Mouse (Mus musculus) gastrocnemius, adult 2 months (tissue): ENCODE results near the gene Pth1r. TPM values are rescaled to one million over a fixed set of nuclear protein-coding genes. Genes with fewer than 3 reads are reported as not detected.
"Not testable (repeated sequence)": the region's sequence is repeated elsewhere in the genome, so short reads cannot be mapped to it uniquely, and the experiment has no call there.

ENCODE experiments used
- DNase-seq: peaks from one replicate; pipeline ENCODE4 v3.0.0; 2022
- H3K27ac ChIP-seq: fragments of 200-600 bp; 2 replicates; pipeline ENCODE4 v1.8.1; 2022; ENCODE audit warnings: mild to moderate bottlenecking
- H3K4me3 ChIP-seq: fragments of 200-600 bp; 2 replicates; pipeline ENCODE4 v1.8.1; 2022; ENCODE audit warnings: mild to moderate bottlenecking, moderate library complexity
- CTCF ChIP-seq: fragments of 200-600 bp; IDR thresholded peaks from 2 replicates; pipeline ENCODE4 v1.8.1; 2022; ENCODE audit warnings: antibody characterized with exemption, mild to moderate bottlenecking, moderate library complexity
- intact Hi-C: fragments of 180-260 bp; cut with DNase I; formaldehyde crosslinking; loops from one replicate; pipeline ENCODE4 v1.15.1; 2025
- total RNA-seq, 2 experiments: library from RNA; stranded (reverse); gene quantifications; 2 replicates each; pipeline ENCODE4 v1.2.3; 2021

The Pth1r gene
- total RNA-seq, 2 experiments from 2014 or later, result 0.99 to 1.3 TPM

DNA sequence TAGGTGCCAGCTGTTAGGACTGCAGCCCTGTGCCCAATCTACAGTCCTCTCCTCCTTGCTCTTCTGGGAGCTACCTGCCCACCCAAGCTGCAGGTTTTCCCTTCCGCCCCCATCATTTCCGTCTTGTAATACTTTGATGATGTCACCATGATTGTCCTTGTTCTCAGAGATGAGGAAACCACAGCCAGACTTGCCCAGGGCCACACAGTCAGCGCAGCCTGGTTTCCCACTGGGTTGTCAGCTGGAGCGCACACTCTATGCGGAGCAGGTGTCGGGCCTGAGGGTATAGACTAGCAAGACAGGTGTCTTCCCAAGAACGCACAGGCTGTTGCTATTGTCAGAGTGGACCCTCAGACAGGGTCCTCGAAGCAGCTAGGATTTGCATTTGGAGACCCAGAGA is 61.8 kb downstream of the Pth1r start:
- TF ChIP-seq CTCF, result no peak
- intact Hi-C loops, result loop anchor here (5.0 kb wide), 1 partner anchor 33 kb away; the partner anchor contains the start of gene Nbeal2

GRCm38 (mm10) chr9:110684100-110684831 is 62.7 kb downstream of the Pth1r start:
- intact Hi-C loops, result no loop called here
- Histone ChIP-seq H3K27ac (peak overlapping the region; percentile 84), H3K4me3 (0 out of 2 replicates have a peak overlapping the region, but pooled peaks have one; percentile 7)
- peak; percentile 61 for DNase-seq
- no peak for TF ChIP-seq CTCF

More for the DNA sequence above, 61.8 kb downstream of the Pth1r start:
- Histone ChIP-seq H3K4me3 (no peak overlapping the region), H3K27ac (peak overlapping the region; percentile 84)
- no peak for DNase-seq

- TF ChIP-seq CTCF, result no peak
These were observed 63.3 kb downstream of the Pth1r start for GRCm38 (mm10) chr9:110683574-110684099.

DNA sequence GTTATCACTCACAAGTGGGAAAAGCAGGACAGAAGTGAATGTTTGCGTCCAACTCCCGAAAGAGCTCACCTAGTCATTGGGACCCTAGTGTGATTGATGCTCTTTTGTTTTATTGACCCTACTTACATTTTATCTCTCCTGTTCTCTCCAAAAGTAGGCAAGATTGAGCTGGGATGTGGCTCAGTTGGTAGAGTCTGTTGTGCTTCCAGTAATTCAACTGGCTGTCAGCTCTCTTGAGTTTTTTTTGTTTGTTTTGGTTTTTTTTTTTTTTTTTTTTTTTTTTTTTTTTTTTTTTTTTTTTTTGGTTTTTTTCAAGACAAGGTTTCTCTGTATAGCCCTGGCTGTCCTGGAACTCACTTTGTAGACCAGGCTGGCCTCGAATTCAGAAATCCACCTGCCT is 64.2 kb downstream of the Pth1r start:
- H3K4me3 ChIP-seq, DNase-seq, intact Hi-C loops: not testable (repeated sequence)
- H3K27ac ChIP-seq, result peak overlapping the region; percentile 57; the same call in 1 of the 2 replicates

More at GRCm38 (mm10) chr9:110683574-110684099, 63.3 kb downstream of the Pth1r start:
- intact Hi-C loops, result no loop called here
- H3K4me3 ChIP-seq, result no peak overlapping the region
- DNase-seq, result no peak
- peak overlapping the region; percentile 84 for H3K27ac ChIP-seq

DNA sequence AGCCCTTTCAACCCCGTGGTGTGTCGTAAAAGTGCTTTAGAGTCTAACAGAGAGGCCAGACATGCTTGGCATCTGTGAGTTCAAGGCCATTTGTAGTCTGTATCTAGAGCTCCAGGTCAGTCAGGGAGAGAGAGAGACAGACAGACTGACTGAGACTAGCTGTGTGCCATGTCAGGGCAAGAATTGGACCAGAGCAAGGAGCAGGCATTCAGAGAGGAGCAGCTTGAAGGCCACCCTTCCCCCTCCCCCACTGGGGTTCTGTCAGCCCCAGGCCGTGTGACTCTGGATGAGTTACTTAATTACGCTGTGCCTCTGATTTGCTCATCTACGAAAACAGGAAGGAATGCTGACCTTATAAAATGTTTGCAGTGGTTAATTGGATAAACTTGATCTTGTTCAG is 64.7 kb downstream of the Pth1r start:
- intact Hi-C loops, result no loop called here
- H3K27ac ChIP-seq, result peak overlapping the region; percentile 57

GRCm38 (mm10) chr9:110681817-110682216 is 65.1 kb downstream of the Pth1r start:
- intact Hi-C loops, result no loop called here
- Histone ChIP-seq H3K4me3 (no peak overlapping the region), H3K27ac (peak overlapping the region; percentile 57; the same call in 1 of the 2 replicates)
- no peak for DNase-seq
- TF ChIP-seq CTCF, result no peak

More for the DNA sequence above, 64.7 kb downstream of the Pth1r start:
- no peak for TF ChIP-seq CTCF
- H3K4me3 ChIP-seq, result no peak overlapping the region
- no peak for DNase-seq

- TF ChIP-seq CTCF, result no peak
- intact Hi-C loops, result no loop called here
- DNase-seq, result no peak
- no peak overlapping the region for H3K4me3 ChIP-seq
- peak overlapping the region; percentile 12; the same call in 1 of the 2 replicates for H3K27ac ChIP-seq
These were observed 66.0 kb downstream of the Pth1r start for GRCm38 (mm10) chr9:110680736-110681507.

- Histone ChIP-seq H3K4me3 (no peak overlapping the region), H3K27ac (no peak overlapping the region)
- intact Hi-C loops, result no loop called here
- no peak for DNase-seq
- no peak for TF ChIP-seq CTCF
These were observed 68.1 kb downstream of the Pth1r start for GRCm38 (mm10) chr9:110678886-110679285.

DNA sequence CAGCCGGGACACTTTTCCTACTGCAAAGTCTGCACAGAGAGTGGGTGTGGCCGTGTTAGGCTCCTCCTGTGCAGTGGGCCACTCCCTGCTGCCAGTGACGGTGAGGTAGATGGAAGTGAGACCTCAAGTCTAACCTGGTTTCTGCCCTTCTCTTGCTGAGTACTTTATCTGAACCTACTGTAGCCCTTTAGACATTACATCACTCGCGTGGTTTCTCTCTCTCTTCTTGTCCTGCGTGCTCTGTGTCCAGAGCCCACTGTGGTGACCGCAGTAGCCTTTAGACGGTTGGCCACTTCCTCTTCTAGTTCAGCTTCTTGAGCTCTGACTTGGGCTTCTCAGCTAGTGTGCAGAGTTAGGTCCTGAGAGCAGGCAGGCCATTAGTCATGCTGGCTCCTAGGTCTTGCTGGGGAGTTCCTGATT is 70.4 kb downstream of the Pth1r start:
- intact Hi-C loops, result no loop called here
- DNase-seq, result no peak
- no peak overlapping the region for H3K27ac ChIP-seq
- H3K4me3 ChIP-seq, result no peak overlapping the region
- TF ChIP-seq CTCF, result no peak

DNA sequence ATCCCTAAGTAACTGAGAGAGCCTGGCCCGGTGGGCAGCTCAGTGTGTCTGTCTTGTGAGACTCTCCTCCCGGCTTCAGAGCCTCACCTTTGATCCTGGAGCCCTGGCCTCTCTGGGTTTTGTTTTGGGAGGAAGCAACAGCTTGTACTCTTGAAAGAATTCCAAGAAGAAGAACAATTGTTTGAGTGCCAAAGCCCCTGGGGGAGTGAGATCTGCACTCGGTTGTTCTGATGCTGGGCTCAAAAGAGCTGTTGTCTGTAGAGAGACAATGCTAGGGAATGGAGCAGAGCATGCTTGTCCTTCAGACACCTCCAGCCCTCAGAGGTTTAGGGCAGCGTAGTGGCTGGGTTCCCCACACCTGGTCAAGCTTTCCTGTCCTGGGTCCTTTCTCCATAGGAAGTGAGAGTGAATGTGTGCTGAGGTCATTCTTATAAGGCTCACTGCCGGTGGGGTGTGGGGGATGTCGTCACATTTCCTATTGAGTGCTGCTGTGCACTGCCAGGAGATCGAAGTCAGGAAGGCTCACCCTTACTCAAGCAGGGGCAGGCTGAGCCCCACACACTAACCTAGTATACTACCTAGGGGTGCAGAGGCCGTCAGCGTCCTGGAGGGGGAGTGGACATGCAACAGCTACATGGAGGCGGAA is 73.7 kb downstream of the Pth1r start:
- H3K27ac ChIP-seq, result peak overlapping the region; percentile 74
- TF ChIP-seq CTCF, result no peak
- DNase-seq, result no peak
- peak overlapping the region; percentile 35 for H3K4me3 ChIP-seq
- intact Hi-C loops, result no loop called here

- H3K27ac ChIP-seq, result peak overlapping the region; percentile 74
- TF ChIP-seq CTCF, result peak; percentile 68
- H3K4me3 ChIP-seq, result peak overlapping the region; percentile 35
- peak; percentile 58 for DNase-seq
- intact Hi-C loops, result no loop called here
These were observed 74.4 kb downstream of the Pth1r start for GRCm38 (mm10) chr9:110672462-110673106.

Other genes with a start within 250 kb of the Pth1r start
- gene Setd2, start 214.5 kb downstream of the Pth1r start, total RNA-seq, result 10 to 100 TPM; 32.9 to 35.4 TPM
- 1 to 10 TPM in 1 of 2 experiments, under 1 TPM in 1; 0.64 to 1.2 TPM for gene Nradd, start 122.7 kb downstream of the Pth1r start, total RNA-seq
- 1 to 10 TPM; 4.7 to 5.0 TPM for gene Nbeal2, start 93.0 kb downstream of the Pth1r start, total RNA-seq
- gene Ccdc12, start 90.6 kb downstream of the Pth1r start, total RNA-seq, result 10 to 100 TPM; 43.4 to 51.7 TPM
- gene Myl3, start 5.3 kb downstream of the Pth1r start, total RNA-seq, result 1,000 to 10,000 TPM in 1 of 2 experiments, 100 to 1,000 TPM in 1; 528 to 1,790 TPM
- gene Prss42, start 51.0 kb upstream of the Pth1r start, total RNA-seq, result not detected
- gene Prss44, start 66.8 kb upstream of the Pth1r start, total RNA-seq, result not detected
- not detected for gene Prss43, start 79.5 kb upstream of the Pth1r start, total RNA-seq
- gene Prss45, start 87.4 kb upstream of the Pth1r start, total RNA-seq, result not detected
- gene Prss46, start 97.4 kb upstream of the Pth1r start, total RNA-seq, result not detected
- gene Prss50, start 110.8 kb upstream of the Pth1r start, total RNA-seq, result not detected
- 1 to 10 TPM; 3.7 to 7.5 TPM for gene Als2cl, start 132.7 kb upstream of the Pth1r start, total RNA-seq
- gene Tmie, start 133.0 kb upstream of the Pth1r start, total RNA-seq, result under 1 TPM; 0.41 to 0.70 TPM
- 1 to 10 TPM in 1 of 2 experiments, not detected in 1; 2.4 TPM for gene Fam240a, start 169.7 kb upstream of the Pth1r start, total RNA-seq
- not detected for gene Tdgf1, start 199.0 kb upstream of the Pth1r start, total RNA-seq
- gene Lrrc2, start 204.4 kb upstream of the Pth1r start, total RNA-seq, result 10 to 100 TPM; 75.0 to 80.8 TPM
- gene Rtp3, start 243.4 kb upstream of the Pth1r start, total RNA-seq, result 1 to 10 TPM; 1.1 to 1.2 TPM